Mouse (Mus musculus): ENCODE measurements around the gene Smc1b. TPM values are rescaled to one million over a fixed set of nuclear protein-coding genes. Genes with fewer than 3 reads are reported as not detected.
A peak's percentile ranks its signal among the peaks of the same experiment; 100 is the strongest.
"Not testable (repeated sequence)": the region's sequence is repeated elsewhere in the genome, so short reads cannot be mapped to it uniquely, and the experiment has no call there.

The Smc1b gene
- polyA plus RNA-seq, 1 experiment from 2014 or later, result 0.04 TPM

DNA sequence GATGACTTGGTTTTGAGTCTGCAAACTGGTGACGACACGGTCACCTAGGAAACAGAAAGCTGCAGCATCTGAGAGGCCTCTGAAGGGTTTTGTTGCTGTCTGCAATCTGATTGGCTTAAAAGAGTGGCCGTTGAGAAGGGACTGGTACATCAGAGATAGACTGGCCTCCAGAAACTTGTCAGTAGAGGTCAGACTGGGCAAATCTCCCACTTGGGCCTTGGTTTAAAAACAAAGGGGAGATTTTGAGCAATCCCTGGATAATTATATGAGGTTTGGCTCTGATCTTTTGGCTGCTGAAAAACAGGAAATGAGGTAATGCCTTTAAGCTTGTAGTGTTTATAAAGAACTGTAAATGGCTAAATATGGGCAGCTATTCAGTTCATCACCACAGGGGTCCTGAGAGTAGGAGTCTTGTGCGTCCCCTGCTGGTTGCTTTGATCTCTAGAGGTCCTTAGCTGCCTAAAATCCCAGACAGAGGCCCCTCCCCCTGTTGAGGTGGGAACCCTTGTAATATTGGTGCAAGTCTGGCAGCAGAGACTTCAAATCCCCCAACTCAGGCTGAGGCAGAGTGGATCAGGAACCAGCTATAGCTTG, 89.3 kb downstream of the Smc1b start:
- peak; percentile 41; the same call in 1 of the 2 replicates for ATAC-seq (ENCODE audit: insufficient number of reproducible peaks, low FRiP score, low TSS enrichment, low read depth)
- Histone ChIP-seq H3K4me1 (ENCODE audit: control insufficient read depth, insufficient read depth, low read length) (peaks cover 13% of the 10 kb centered on the region), H3K36me3 (ENCODE audit: control insufficient read depth, insufficient read depth, low read length) (peaks cover 5% of the 10 kb centered on the region; the same call in 1 of the 2 replicates), H3K9me3 (ENCODE audit: control insufficient read depth, low read length) (no peaks in the 10 kb centered on the region), H3K4me2 (ENCODE audit: low read depth, severe bottlenecking) (no peak overlapping the region), H3K27ac (replicated peaks; ENCODE audit: low read depth, low read length) (peak overlapping the region; percentile 54), H3K27me3 (ENCODE audit: control insufficient read depth, insufficient read depth, low read length) (no peaks in the 10 kb centered on the region), H3K4me3 (ENCODE audit: low read depth, low read length) (no peak overlapping the region), H3K9ac (ENCODE audit: low read length) (no peak overlapping the region)
- WGBS, result 19% methylated on average over 4 of the region's 4 CpGs
- peak; percentile 73 for DNase-seq (ENCODE audit: low spot score)

DNA sequence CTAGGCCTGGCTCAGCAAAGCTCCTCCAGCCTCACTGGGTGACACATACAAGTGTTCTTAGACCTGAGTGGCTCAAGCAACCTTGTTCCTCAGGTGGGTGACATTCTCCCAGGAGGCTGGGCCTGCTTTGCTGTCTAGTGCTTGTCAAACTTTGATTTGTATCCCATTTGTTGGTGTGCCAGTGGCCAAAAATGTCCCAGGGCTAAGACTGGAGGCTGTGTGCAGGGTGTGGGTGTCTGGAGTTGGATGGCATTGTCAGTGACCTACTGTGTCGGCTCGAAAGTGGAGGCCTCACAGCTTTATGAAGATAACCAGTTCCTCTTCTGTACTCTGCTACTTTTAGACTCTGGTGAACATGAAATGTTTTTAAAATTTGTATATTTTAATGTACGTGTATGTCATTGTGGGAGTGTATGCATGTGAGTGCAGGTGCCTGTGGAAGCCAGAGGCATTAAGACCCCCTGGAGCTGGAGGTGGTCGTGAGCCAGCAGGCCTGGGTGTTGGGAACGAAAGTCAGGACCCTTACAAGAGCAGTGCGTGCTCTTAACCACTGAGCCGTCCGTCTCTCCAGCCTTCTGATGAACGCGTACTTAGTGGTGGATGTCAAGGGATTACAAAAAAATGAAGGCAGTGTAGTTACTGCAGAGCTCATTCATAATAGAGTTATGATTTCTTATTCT, 90.1 kb downstream of the Smc1b start:
- peaks cover 15% of the 10 kb centered on the region for H3K4me1 ChIP-seq (ENCODE audit: control insufficient read depth, insufficient read depth, low read length)
- H3K27ac ChIP-seq (replicated peaks; ENCODE audit: low read depth, low read length), result no peak overlapping the region
- H3K9me3 ChIP-seq (ENCODE audit: control insufficient read depth, low read length), result no peaks in the 10 kb centered on the region
- 87% methylated on average over 10 of the region's 10 CpGs for WGBS
- ATAC-seq (ENCODE audit: insufficient number of reproducible peaks, low FRiP score, low TSS enrichment, low read depth) (no peak), DNase-seq (ENCODE audit: low spot score) (no peak)
- peaks cover 5% of the 10 kb centered on the region; the same call in 1 of the 2 replicates for H3K36me3 ChIP-seq (ENCODE audit: control insufficient read depth, insufficient read depth, low read length)
- H3K4me2 ChIP-seq (ENCODE audit: low read depth, severe bottlenecking), result no peak overlapping the region
- no peak overlapping the region for H3K9ac ChIP-seq (ENCODE audit: low read length)
- H3K4me3 ChIP-seq (ENCODE audit: low read depth, low read length), result no peak overlapping the region
- H3K27me3 ChIP-seq (ENCODE audit: control insufficient read depth, insufficient read depth, low read length), result no peaks in the 10 kb centered on the region

DNA sequence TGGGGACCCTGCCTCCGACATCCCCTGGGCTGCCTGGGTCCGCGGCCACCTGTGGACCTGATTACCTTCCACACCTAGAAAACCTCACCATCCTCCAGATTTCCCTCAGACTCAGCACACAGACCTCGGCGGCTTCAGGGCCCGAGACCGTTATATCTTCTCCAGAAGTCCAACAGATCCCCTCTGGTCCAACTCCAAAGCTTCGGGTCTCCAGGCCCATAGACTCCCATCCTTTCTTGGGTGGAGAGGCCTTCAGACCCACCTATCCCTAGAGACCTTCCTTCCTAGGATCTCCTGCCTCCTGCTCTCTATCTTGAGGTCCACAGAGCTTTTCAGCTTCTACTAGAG, 94.4 kb downstream of the Smc1b start:
- Histone ChIP-seq H3K4me1 (ENCODE audit: control insufficient read depth, insufficient read depth, low read length) (0 out of 2 replicates have a peak, but pooled peaks cover 5% of the 10 kb centered on the region), H3K9me3 (ENCODE audit: control insufficient read depth, low read length) (no peaks in the 10 kb centered on the region), H3K9ac (ENCODE audit: low read length) (peak overlapping the region; percentile 83), H3K27ac (replicated peaks; ENCODE audit: low read depth, low read length) (no peak overlapping the region), H3K27me3 (ENCODE audit: control insufficient read depth, insufficient read depth, low read length) (no peaks in the 10 kb centered on the region), H3K4me2 (ENCODE audit: low read depth, severe bottlenecking) (peak overlapping the region; percentile 87), H3K36me3 (ENCODE audit: control insufficient read depth, insufficient read depth, low read length) (no peaks in the 10 kb centered on the region), H3K4me3 (ENCODE audit: low read depth, low read length) (peak overlapping the region; percentile 72)
- no peak for DNase-seq (ENCODE audit: low spot score)
- 0 out of 2 replicates have a peak, but pooled peaks have one; percentile 31 for ATAC-seq (ENCODE audit: insufficient number of reproducible peaks, low FRiP score, low TSS enrichment, low read depth)
- 9% methylated on average over 8 of the region's 8 CpGs for WGBS

DNA sequence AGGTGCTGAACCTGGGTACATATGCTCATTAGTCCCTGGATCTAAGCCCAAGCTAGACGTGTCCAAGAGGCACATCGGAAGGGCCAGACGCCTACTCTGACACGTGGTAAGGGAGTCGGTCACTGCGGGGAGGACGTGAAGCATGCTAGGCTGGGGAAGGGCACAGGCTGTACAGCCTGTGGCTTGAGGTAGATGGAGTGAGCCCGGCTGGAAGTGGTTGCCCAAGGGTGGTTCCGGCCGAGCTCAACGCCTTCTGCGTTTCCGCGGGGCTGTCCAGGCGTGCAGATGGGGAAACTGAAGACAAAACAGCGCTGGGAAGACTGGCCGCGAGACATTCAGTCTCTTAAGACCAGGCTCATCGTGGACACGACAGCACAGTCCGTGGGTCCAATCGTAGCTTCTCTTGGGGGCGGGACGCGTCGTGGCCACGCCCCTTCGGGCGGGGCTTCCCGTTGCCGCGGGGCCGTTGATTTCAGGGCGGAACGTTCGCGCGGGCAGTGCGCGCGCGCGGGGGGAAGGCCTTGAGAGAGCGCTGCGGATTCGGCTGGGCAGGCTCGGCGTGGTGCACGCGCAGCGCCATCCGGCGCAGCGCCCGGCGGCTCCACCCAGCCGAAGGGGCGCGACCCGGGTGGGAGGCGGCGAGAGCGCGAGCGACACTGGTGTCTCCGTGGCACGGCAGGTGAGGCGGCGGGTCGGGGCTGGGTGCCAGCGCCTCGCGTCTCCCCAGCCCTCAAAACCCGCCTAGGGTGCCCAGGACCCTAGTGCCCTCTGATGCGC, 95.0 kb downstream of the Smc1b start:
- H3K4me1 ChIP-seq (ENCODE audit: control insufficient read depth, insufficient read depth, low read length), result 0 out of 2 replicates have a peak, but pooled peaks cover 5% of the 10 kb centered on the region
- under 1% methylated on average over 64 of the region's 75 CpGs for WGBS
- peak; percentile 97 for DNase-seq (ENCODE audit: low spot score)
- no peaks in the 10 kb centered on the region for H3K9me3 ChIP-seq (ENCODE audit: control insufficient read depth, low read length)
- H3K4me2 ChIP-seq (ENCODE audit: low read depth, severe bottlenecking), result peak overlapping the region; percentile 87
- peak overlapping the region; percentile 72 for H3K4me3 ChIP-seq (ENCODE audit: low read depth, low read length)
- no peak overlapping the region for H3K27ac ChIP-seq (replicated peaks; ENCODE audit: low read depth, low read length)
- H3K27me3 ChIP-seq (ENCODE audit: control insufficient read depth, insufficient read depth, low read length), result no peaks in the 10 kb centered on the region
- ATAC-seq (ENCODE audit: insufficient number of reproducible peaks, low FRiP score, low TSS enrichment, low read depth), result peak; percentile 88
- no peaks in the 10 kb centered on the region for H3K36me3 ChIP-seq (ENCODE audit: control insufficient read depth, insufficient read depth, low read length)
- H3K9ac ChIP-seq (ENCODE audit: low read length), result peak overlapping the region; percentile 83

DNA sequence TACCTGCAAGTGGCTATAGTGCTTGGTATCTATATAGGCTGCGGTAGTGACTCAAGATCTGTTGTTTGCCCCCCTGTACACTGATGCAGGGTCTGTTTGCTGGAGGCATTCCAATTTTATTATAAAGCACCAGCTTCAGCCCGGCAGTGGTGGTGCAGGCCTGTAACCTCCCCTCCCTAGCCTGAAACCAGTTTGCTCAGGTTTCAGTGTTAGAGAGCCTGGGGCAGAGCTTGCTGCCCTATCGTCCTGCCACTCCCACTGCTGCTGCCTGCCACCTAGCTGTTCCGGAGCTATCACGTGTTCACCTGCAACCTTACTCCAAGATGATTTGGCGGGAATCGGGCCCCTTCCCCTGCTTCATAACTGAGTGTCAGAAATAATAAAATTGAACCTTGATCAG, 97.8 kb downstream of the Smc1b start:
- not testable (repeated sequence) for H3K27me3 ChIP-seq (ENCODE audit: control insufficient read depth, insufficient read depth, low read length); H3K9ac ChIP-seq (ENCODE audit: low read length); H3K4me2 ChIP-seq (ENCODE audit: low read depth, severe bottlenecking); H3K27ac ChIP-seq (replicated peaks; ENCODE audit: low read depth, low read length); H3K4me3 ChIP-seq (ENCODE audit: low read depth, low read length); H3K36me3 ChIP-seq (ENCODE audit: control insufficient read depth, insufficient read depth, low read length); DNase-seq (ENCODE audit: low spot score); H3K4me1 ChIP-seq (ENCODE audit: control insufficient read depth, insufficient read depth, low read length); ATAC-seq (ENCODE audit: insufficient number of reproducible peaks, low FRiP score, low TSS enrichment, low read depth); H3K9me3 ChIP-seq (ENCODE audit: control insufficient read depth, low read length)
- WGBS, result 31% methylated on average over 7 of the region's 7 CpGs

DNA sequence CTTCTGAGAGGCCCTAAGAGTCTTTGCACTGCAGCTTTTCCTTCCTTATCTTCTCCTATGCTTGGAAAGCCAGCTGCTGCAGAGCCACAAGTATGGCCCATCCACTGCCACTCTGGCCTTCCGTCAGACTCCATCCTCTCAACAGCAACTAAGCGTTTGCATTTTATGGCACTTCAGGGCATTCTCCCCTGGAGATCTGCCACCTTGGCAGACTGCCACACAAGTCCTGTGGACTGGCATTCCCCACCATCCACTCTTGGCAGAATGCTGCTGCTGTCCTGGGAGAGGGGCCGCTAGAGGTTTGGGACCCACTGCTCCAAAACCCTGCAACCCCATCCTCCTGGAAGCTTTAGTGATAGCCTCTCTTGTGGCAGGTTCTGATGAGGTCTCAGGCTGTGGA, 99.9 kb downstream of the Smc1b start:
- Histone ChIP-seq H3K4me3 (ENCODE audit: low read depth, low read length) (no peak overlapping the region), H3K4me1 (ENCODE audit: control insufficient read depth, insufficient read depth, low read length) (0 out of 2 replicates have a peak, but pooled peaks cover 2% of the 10 kb centered on the region), H3K27me3 (ENCODE audit: control insufficient read depth, insufficient read depth, low read length) (no peaks in the 10 kb centered on the region), H3K27ac (replicated peaks; ENCODE audit: low read depth, low read length) (no peak overlapping the region), H3K4me2 (ENCODE audit: low read depth, severe bottlenecking) (no peak overlapping the region), H3K36me3 (ENCODE audit: control insufficient read depth, insufficient read depth, low read length) (no peaks in the 10 kb centered on the region), H3K9me3 (ENCODE audit: control insufficient read depth, low read length) (no peaks in the 10 kb centered on the region), H3K9ac (ENCODE audit: low read length) (no peak overlapping the region)
- DNase-seq (ENCODE audit: low spot score) (no peak), ATAC-seq (ENCODE audit: insufficient number of reproducible peaks, low FRiP score, low TSS enrichment, low read depth) (no peak)
- 74% methylated on average over 3 of the region's 3 CpGs for WGBS

DNA sequence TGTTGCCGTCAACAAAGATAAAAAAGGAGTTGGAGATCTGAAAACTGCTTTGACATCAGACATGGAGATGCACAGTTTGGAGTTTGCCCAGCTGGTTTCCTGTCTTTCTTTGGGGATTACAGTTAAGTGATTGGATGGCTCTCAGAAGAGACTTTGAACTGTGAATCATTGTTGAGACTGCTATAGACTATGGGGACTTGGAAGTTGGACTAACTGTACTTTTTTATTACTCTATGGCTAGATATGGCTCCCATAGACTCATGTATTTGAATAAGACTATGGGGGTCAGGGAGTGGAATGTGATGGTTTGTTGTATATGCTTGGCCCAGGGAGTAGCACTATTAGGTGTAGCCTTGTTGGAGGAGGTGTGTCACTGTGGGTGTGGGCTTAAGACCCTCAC, 101.1 kb downstream of the Smc1b start:
- DNase-seq (ENCODE audit: low spot score); H3K9ac ChIP-seq (ENCODE audit: low read length); H3K36me3 ChIP-seq (ENCODE audit: control insufficient read depth, insufficient read depth, low read length); H3K27me3 ChIP-seq (ENCODE audit: control insufficient read depth, insufficient read depth, low read length); H3K4me2 ChIP-seq (ENCODE audit: low read depth, severe bottlenecking); H3K9me3 ChIP-seq (ENCODE audit: control insufficient read depth, low read length); ATAC-seq (ENCODE audit: insufficient number of reproducible peaks, low FRiP score, low TSS enrichment, low read depth); H3K27ac ChIP-seq (replicated peaks; ENCODE audit: low read depth, low read length); H3K4me3 ChIP-seq (ENCODE audit: low read depth, low read length); H3K4me1 ChIP-seq (ENCODE audit: control insufficient read depth, insufficient read depth, low read length): not testable (repeated sequence)
- WGBS, result 86% methylated on average over 1 of the region's 1 CpGs

DNA sequence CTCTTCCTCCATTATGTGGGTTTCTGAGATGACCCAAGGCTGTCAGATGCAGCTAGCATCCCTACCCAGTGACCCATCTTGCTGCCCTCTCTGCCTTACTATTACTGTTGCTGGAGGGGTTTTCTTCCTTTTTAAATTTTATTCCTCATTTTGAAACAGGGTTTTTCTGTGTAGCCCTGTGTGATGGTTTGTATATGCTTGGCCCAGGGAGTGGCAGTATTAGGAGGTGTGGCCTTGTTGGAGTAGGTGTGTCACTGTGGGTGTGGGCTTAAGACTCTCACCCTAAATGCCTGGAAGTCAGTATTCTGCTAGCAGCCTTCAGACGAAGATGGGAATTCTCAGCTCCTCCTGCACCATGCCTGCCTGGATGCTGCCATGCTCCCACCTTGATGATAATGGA, 103.1 kb downstream of the Smc1b start, which contains the start of gene Fam118a:
Fam118a (plus strand) TSS at position 301 of the 400 bp plus-strand sequence.
- not testable (repeated sequence) for H3K9me3 ChIP-seq (ENCODE audit: control insufficient read depth, low read length); H3K4me2 ChIP-seq (ENCODE audit: low read depth, severe bottlenecking); H3K9ac ChIP-seq (ENCODE audit: low read length); ATAC-seq (ENCODE audit: insufficient number of reproducible peaks, low FRiP score, low TSS enrichment, low read depth); H3K4me3 ChIP-seq (ENCODE audit: low read depth, low read length); H3K36me3 ChIP-seq (ENCODE audit: control insufficient read depth, insufficient read depth, low read length); H3K27me3 ChIP-seq (ENCODE audit: control insufficient read depth, insufficient read depth, low read length); DNase-seq (ENCODE audit: low spot score); H3K4me1 ChIP-seq (ENCODE audit: control insufficient read depth, insufficient read depth, low read length); H3K27ac ChIP-seq (replicated peaks; ENCODE audit: low read depth, low read length)
- WGBS, result 31% methylated on average over 1 of the region's 1 CpGs
